Mouse (Mus musculus) heart, adult 2 months (tissue): Measurements from ENCODE around the gene Cdk9. TPM values are rescaled to one million over a fixed set of nuclear protein-coding genes. Genes with fewer than 3 reads are reported as not detected.
A peak's percentile ranks its signal among the peaks of the same experiment; 100 is the strongest.

Experiments
- DNase-seq, 2 experiments: peaks; one replicate each; pipeline ENCODE4 v3.0.0; 2021
- H3K27ac ChIP-seq: fragments of 200-600 bp; 2 replicates; pipeline ENCODE4 v1.8.1; 2022
- H3K27me3 ChIP-seq: fragments of 200-500 bp; 2 replicates; pipeline ENCODE4 v1.6.1; 2012; ENCODE audit warnings: mild to moderate bottlenecking, low read length, inconsistent platforms, mixed read lengths; ENCODE audit not compliant: control insufficient read depth, insufficient read depth
- H3K36me3 ChIP-seq: fragments of 200-500 bp; 2 replicates; pipeline ENCODE4 v1.6.1; 2012; ENCODE audit warnings: low read length, inconsistent platforms; ENCODE audit not compliant: control insufficient read depth, insufficient read depth
- H3K4me1 ChIP-seq: fragments of 200-500 bp; 2 replicates; pipeline ENCODE4 v1.6.1; 2011; ENCODE audit warnings: low read length; ENCODE audit not compliant: control insufficient read depth, insufficient read depth
- H3K4me3 ChIP-seq: fragments of 200-600 bp; 2 replicates; pipeline ENCODE4 v1.8.1; 2022
- H3K79me2 ChIP-seq: fragments of 200-500 bp; replicated peaks from 2 replicates; pipeline ENCODE4 v1.6.1; 2012; ENCODE audit warnings: mild to moderate bottlenecking, inconsistent platforms, low read length, moderate library complexity, mixed read lengths; ENCODE audit not compliant: control insufficient read depth, insufficient read depth
- H3K9ac ChIP-seq: fragments of 200-500 bp; 2 replicates; pipeline ENCODE4 v1.6.1; 2012; ENCODE audit warnings: low read depth, mild to moderate bottlenecking, control low read depth, inconsistent platforms, low read length, mixed read lengths
- CTCF ChIP-seq: fragments of 200-600 bp; IDR thresholded peaks from 2 replicates; pipeline ENCODE4 v1.8.1; 2022; ENCODE audit warnings: antibody characterized with exemption, mild to moderate bottlenecking, moderate library complexity
- EP300 ChIP-seq: fragments of 200-500 bp; IDR thresholded peaks from 2 replicates; pipeline ENCODE4 v1.6.1; 2011; ENCODE audit warnings: low read depth, low read length, control low read depth; ENCODE audit not compliant: insufficient read depth
- POLR2A ChIP-seq: fragments of 200-500 bp; IDR thresholded peaks from 2 replicates; pipeline ENCODE4 v1.6.1; 2011; ENCODE audit warnings: mild to moderate bottlenecking, low read depth, low read length, control low read depth; ENCODE audit not compliant: insufficient read depth
- WGBS: fragments of 180-500 bp; shearing (Covaris S2); methylation state at CpG from one replicate; pipeline ENCODE4 v1.1.7; 2018; 5-methylcytosine and 5-hydroxymethylcytosine counted together
- intact Hi-C: fragments of 180-260 bp; cut with DNase I; formaldehyde crosslinking; loops from one replicate; pipeline ENCODE4 v1.15.1; 2025
- polyA plus RNA-seq: library from polyadenylated mRNA; depleted of rRNA; stranded (reverse); fragments of >200 nt; gene quantifications from 2 replicates; pipeline ENCODE4 v1.2.3, GENCODE M21; 2012
- total RNA-seq, 2 experiments: library from RNA; stranded (reverse); gene quantifications; 2 replicates each; pipeline ENCODE4 v1.2.3; 2021

The Cdk9 gene
- total and polyA plus RNA-seq, 3 experiments: 21.0 to 42.3 (median 25.3) TPM

DNA sequence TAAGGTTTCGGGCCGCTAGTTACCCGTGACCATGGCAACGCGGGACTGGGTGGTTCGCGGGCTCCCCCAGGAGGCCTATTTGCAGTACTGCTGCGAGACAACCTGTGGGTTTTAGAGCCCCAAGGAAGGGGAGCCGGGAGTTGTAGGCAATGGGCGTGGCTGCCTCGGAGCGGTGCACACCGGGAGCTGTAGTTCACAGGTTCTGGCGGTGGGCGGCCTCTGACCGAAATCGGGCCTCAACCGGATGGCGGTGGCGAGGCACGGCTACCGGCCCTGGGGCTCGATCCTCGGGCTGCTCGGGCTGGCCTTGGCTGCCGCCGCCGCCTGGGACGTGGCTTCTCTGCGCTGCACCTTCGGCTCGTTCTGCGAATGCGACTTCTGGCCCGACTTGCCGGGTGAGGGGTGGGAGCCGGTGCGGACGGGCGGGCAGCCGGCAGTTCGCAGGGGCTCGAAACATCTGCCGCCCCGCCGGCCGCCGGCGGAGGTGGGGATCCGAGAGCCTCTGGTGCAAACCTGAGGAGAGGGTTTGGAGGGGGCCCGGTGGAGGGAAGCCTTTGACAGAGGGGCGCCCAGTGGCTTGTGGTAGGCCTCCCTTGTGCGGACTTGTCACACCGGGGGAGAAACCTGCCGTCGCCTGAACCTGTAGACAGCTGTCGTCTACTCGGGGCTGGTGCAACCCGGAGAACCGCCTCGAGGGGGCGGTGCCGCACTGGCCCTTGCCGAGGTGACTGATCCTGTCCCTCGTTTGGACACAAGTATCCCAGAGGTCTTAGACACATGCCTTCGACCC is 44.4 kb upstream of the Cdk9 start, which contains the start of gene Tor2a:
Gene Tor2a (plus strand): TSS at position 179 of the 790 bp plus-strand sequence.
- Histone ChIP-seq H3K36me3 (no peaks in the 10 kb centered on the region), H3K9ac (peak within 1 kb of the TSS; percentile 99), H3K27ac (peak within 1 kb of the TSS; percentile 87), H3K4me3 (peak within 1 kb of the TSS; percentile 64), H3K79me2 (no peaks in the 10 kb centered on the region), H3K4me1 (peaks cover 1% of the 10 kb centered on the region; the same call in 1 of the 2 replicates), H3K27me3 (no peaks in the 10 kb centered on the region)
- peak; percentile 96 to 97 for DNase-seq
- TF ChIP-seq CTCF (peak; percentile 90), EP300 (peak; percentile 86), POLR2A (peak; percentile 47; the same call in 1 of the 2 replicates)
- under 1% methylated on average over 65 of the region's 66 CpGs for WGBS
- intact Hi-C loops: loop anchor here (1.0 to 5.0 kb wide), 2 partner anchors 44 to 185 kb away; partner anchors contain the start of genes Cdk9, Dpm2 and Pip5kl1

DNA sequence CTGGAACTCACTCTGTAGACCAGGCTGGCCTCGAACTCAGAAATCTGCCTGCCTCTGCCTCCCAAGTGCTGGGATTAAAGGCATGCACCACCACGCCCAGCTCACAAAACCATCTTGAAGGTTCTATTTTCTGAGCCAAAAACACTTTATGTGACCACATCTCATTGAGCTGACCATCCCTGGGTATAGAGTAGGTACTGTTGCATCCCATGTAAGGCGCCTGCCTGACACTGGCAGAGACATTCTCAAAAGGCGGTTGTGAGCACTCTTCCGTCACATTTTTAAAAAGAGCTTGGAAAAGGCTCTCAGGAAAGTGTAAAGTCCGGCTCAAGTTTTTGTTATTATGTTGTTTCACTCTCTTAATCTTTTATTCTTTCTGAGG is 43.8 kb upstream of the Cdk9 start:
- intact Hi-C loops: loop anchor here (1.0 to 5.0 kb wide), 2 partner anchors 43 to 184 kb away; partner anchors contain the start of genes Cdk9, Dpm2 and Pip5kl1

DNA sequence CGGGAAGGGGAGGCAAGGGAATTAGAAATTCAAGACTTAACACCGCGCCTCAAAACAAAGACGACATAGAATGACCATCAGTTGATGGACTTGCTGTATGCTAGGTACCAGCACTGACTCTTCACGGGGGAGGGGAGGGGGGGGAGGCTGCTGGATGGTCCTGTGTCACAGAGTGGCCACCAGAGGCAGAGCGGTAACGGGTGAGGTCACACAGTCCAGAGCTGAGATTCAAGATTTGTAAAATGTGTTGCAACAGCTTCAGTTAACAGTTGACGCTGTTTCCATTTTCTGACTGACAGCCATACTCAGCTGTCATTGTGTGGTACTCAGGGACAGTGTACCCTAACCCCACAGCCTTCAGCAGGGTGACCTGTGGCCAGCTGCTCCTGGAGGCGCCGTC is 39.3 kb upstream of the Cdk9 start:
- Histone ChIP-seq H3K27ac (no peak overlapping the region), H3K27me3 (no peaks in the 10 kb centered on the region), H3K4me1 (peaks cover 1% of the 10 kb centered on the region; the same call in 1 of the 2 replicates), H3K4me3 (no peak overlapping the region), H3K9ac (no peak overlapping the region), H3K36me3 (no peaks in the 10 kb centered on the region), H3K79me2 (no peaks in the 10 kb centered on the region)
- TF ChIP-seq POLR2A (no peak), EP300 (no peak), CTCF (no peak)
- WGBS: 76% methylated on average over 10 of the region's 10 CpGs
- no peak for DNase-seq
- intact Hi-C loops: no loop called here

More for the DNA sequence above, 43.8 kb upstream of the Cdk9 start:
- Histone ChIP-seq H3K9ac (no peak overlapping the region), H3K79me2 (no peaks in the 10 kb centered on the region), H3K36me3 (no peaks in the 10 kb centered on the region), H3K4me3 (no peak overlapping the region), H3K27ac (no peak overlapping the region), H3K4me1 (peaks cover 1% of the 10 kb centered on the region; the same call in 1 of the 2 replicates), H3K27me3 (no peaks in the 10 kb centered on the region)
- WGBS: 34% methylated on average over 6 of the region's 6 CpGs
- TF ChIP-seq POLR2A (no peak), CTCF (no peak), EP300 (no peak)
- DNase-seq: no peak

DNA sequence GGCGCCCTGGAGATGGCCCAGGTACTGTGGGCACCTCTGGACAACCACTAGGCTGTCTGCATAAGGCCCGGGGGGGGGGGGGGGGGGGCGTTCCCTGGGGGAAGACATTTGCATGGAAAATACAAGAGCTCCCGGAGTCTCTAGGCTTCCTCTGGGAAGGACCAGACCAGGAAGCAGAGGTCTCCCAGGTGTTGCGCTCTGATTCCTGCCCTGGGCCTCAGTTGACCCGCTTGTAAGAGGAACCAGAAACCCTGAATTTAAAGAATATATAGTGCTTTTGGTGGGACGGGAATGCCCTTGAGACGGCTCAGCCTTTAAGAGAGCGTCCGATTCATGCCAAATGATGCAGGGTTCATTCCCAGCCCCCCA is 38.8 kb upstream of the Cdk9 start:
- WGBS: 50% methylated on average over 10 of the region's 10 CpGs
- DNase-seq: no peak
- Histone ChIP-seq H3K27ac (no peak overlapping the region), H3K4me3 (peak overlapping the region; percentile 36; the same call in 1 of the 2 replicates), H3K27me3 (no peaks in the 10 kb centered on the region), H3K36me3 (no peaks in the 10 kb centered on the region), H3K4me1 (no peaks in the 10 kb centered on the region; the same call in 1 of the 2 replicates), H3K79me2 (no peaks in the 10 kb centered on the region), H3K9ac (no peak overlapping the region)
- intact Hi-C loops: no loop called here
- TF ChIP-seq CTCF (no peak), POLR2A (no peak), EP300 (no peak)

DNA sequence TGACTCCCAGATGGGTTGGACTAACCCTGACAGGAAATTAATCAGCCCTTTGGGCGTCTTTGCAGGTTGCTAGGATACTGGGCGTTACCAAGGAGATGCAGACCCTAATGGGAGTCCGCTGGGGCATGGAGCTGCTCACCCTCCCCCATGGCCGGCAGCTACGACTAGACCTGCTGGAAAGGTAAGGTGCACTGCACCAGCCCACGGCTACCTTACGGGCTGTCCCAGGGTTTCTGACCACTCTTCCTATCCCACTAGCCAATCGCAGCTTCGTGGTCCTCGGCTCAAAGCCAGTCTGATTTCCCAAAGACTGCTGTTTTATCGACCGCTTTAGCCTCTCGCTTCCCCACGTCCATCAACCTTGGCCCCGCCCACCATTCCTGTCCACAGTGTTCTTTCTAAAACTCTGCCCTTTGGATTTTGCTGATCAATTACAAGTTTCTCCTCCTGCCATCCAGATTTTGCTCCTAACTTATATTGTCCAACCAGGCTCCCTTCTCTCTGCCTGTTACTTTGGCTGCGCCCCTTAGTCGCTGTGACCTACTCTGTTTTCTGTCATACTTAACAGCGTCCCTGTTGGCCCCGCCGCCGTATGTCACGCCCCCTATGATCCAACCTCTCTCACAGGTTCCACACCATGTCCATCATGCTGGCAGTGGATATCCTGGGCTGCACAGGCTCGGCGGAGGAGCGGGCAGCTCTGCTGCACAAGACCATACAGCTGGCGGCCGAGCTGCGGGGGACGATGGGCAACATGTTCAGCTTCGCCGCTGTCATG is 38.2 kb upstream of the Cdk9 start:
- WGBS: 49% methylated on average over 31 of the region's 31 CpGs
- peak overlapping the region; percentile 36 for H3K4me3 ChIP-seq
- DNase-seq: peak; percentile 54 to 66
- intact Hi-C loops: no loop called here
- no peak overlapping the region for H3K27ac ChIP-seq
- H3K9ac ChIP-seq: no peak overlapping the region
- no peaks in the 10 kb centered on the region for H3K27me3 ChIP-seq
- no peak for TF ChIP-seq EP300
- no peak for TF ChIP-seq CTCF
- TF ChIP-seq POLR2A: peak; percentile 51; the same call in 1 of the 2 replicates
- H3K4me1 ChIP-seq: no peaks in the 10 kb centered on the region
- H3K79me2 ChIP-seq: no peaks in the 10 kb centered on the region
- no peaks in the 10 kb centered on the region for H3K36me3 ChIP-seq

DNA sequence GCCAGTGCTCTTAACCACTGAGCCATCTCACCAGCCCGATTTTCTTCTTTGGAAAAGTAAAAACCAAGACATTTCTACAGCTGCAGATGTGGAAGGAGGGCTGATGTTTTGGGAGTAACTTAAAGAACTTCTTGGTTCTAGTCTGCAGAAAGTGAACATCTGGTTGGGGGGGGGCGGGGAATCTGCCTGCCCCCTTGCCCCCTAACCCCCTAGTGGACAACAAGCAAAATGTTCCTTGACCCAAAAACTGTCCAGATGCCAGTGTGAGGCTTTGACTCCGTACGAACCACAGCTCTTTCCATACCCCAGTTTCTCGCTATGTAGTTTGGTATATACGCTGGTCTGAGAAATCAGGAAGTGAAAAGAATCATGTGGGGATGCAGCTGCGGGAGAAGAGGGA is 37.3 kb upstream of the Cdk9 start:
- H3K4me1 ChIP-seq: no peaks in the 10 kb centered on the region
- TF ChIP-seq EP300 (no peak), CTCF (peak; percentile 29)
- H3K36me3 ChIP-seq: no peaks in the 10 kb centered on the region
- intact Hi-C loops: no loop called here
- H3K79me2 ChIP-seq: no peaks in the 10 kb centered on the region
- no peak overlapping the region for H3K4me3 ChIP-seq
- no peak for DNase-seq
- no peak overlapping the region for H3K27ac ChIP-seq
- H3K27me3 ChIP-seq: no peaks in the 10 kb centered on the region
- WGBS: 69% methylated on average over 7 of the region's 7 CpGs
- no peak overlapping the region for H3K9ac ChIP-seq
